Mouse (Mus musculus): ENCODE measurements around the gene Ncbp3.
A peak's percentile ranks its signal among the peaks of the same experiment; 100 is the strongest.

Gene Ncbp3

DNA sequence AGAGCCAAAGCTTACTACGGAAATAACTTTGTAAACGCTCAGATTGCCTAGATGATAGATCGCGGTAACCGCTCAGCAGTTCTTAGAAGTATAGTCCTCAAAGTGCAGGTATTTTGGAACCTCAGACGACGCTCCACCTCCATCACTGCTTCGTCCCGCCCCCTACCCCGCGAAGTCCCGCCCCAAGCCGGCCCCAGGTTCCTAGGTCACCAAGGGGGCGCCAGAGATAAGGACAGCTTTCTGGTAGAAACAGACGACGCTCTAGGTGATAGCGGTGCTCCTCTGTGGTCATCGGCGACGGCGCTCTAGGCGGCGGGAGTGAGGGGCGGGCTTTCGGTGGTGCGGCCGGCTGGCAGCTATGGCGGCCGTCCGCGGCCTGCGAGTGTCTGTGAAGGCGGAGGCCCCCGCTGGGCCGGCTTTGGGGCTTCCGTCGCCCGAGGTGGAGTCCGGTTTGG is at the start of gene Ncbp3:
Ncbp3 (plus strand) TSS at position 242 of the 455 bp plus-strand sequence.
- DNase-seq (ENCODE audit: low spot score in 2 of 2): peak; percentile 96 to 97

DNA sequence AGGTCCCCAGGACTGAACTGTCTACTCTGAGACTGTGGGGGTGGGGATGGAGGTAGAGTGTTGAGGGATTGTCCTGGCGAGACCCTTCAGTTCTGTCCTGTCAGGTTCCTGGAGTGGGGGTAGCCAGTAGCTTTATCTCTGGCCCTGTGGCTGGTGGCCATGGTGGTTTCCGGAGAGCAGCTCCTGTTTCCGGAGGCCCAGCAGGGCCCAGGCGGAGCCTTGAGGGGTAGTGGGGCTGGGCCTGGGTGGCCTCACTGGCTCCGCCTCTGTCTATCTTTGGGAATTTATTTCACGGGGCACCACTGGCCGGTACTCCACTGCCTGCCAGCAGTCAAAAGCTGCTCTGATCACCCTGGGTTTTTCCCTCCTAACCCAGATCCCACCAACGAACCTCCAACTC is 48.8 kb upstream of the Ncbp3 start, which contains the start of gene P2rx1:
P2rx1 (plus strand) TSS at position 333 of the 400 bp plus-strand sequence.
- peak in 1 of 2 experiments; percentile 45 for DNase-seq (ENCODE audit: low spot score in 2 of 2)

DNA sequence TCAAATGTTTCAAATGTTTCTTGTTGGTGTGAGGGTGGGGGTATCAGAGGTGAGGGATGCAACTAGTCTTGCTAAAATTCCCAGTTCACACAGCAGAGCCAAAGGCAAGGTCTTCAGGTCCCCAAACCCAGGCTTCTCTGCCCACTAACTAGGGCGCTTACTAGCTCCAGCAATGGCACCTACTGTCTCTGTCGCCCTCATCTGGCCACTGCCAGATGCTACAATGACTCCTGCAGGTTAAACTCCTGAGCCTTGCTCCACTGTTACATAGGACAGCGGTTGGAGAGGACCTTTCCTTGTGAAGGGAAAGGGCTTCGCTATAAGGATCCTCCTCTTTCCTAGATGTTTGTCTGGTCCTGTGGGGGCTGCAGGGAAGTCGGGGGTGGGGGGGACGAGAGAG is 46.6 kb upstream of the Ncbp3 start:
- DNase-seq (ENCODE audit: low spot score in 2 of 2): peak; percentile 62 to 76

DNA sequence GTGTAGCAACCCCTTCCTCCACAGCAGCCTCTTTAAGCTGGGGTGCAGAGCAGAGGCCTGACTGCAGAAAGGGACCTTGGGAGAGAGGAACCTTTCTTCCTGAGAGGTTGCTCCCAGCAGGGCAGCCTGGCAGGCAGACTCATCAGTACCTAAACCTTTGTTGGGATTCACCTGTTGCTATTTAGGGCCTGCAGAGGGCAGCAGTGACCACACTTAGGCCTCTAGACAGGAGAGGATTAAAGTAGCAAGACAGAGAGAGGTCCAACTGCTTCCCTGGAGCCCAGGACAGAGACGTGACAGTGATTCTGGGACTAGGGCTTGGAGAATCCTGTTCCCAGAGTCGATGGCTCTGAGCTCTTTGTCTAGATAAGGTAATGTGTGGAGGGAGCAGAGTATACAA is 41.2 kb upstream of the Ncbp3 start:
- peak in 1 of 2 experiments; percentile 64 for DNase-seq (ENCODE audit: low spot score in 2 of 2)

DNA sequence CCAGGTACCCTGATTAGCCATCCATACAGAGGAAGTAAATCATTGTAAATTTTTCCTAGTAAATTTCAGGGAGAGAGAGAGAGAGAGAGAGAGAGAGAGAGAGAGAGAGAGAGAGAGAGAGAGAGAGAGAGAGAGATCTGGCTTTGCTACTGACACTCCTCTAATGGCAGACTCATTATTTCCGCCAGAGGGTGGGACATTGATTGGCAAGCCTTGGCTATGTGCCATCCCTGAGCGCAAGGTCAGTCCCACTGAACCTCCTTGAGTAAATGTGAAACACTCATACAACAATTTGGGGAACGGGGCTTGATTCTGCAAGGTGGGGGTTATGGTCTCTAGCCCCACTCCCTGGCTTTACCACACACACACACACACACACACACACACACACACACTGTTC is 40.5 kb upstream of the Ncbp3 start:
- no peak for DNase-seq (ENCODE audit: low spot score in 2 of 2)

DNA sequence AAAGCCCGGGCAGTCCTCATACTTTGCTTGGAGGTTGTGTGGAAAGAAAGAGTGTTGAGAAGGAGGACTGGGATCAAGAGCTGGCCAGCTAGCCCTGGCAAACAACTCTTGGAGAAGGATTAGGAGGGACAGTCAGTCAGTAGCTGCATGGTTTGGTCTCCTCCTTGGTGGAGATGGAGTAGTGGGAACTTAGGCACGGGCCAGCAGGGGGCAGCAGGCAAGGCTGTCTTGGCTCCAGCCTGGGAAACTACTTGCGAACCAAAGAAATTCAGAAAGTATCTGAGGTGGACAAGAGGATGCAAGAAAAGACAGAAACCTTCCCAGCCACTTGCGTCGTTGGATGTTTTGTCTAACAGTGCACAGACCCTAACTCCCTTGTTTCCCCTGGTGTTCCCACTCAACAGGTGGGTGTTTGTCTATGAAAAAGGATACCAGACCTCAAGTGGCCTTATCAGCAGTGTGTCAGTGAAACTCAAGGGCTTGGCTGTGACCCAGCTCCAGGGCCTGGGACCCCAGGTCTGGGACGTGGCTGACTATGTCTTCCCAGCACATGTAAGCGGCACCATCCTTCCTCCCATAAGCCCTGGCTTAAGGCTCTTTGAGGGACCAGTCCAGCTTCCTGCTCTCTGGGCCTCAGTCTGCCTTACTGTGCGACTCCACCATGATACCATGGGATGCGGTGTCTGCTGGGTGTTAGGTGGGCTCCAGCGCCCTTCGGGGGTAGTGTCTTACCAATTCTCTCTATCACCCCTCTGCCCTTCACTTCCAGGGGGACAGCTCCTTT is 39.7 kb upstream of the Ncbp3 start:
- DNase-seq (ENCODE audit: low spot score in 2 of 2): peak in 1 of 2 experiments; percentile 67

DNA sequence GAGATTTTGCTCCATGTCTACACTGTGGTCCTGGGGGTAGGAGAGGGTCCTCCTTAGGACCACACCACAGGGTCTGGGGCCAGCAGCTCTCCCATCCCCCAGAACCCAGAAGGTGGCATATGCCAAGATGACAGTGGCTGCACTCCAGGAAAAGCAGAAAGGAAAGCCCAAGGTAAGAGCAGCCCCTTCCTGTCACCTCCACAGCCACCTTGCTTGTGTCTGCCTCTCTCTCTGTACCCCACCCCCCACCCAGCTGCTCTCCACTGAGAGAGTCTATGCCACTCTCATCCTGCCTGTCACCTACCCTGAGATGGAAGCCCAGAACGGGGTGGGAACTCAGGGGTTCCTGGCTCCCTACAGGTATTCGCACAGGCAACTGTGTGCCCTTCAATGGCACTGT is 38.8 kb upstream of the Ncbp3 start:
- DNase-seq (ENCODE audit: low spot score in 2 of 2): no peak

DNA sequence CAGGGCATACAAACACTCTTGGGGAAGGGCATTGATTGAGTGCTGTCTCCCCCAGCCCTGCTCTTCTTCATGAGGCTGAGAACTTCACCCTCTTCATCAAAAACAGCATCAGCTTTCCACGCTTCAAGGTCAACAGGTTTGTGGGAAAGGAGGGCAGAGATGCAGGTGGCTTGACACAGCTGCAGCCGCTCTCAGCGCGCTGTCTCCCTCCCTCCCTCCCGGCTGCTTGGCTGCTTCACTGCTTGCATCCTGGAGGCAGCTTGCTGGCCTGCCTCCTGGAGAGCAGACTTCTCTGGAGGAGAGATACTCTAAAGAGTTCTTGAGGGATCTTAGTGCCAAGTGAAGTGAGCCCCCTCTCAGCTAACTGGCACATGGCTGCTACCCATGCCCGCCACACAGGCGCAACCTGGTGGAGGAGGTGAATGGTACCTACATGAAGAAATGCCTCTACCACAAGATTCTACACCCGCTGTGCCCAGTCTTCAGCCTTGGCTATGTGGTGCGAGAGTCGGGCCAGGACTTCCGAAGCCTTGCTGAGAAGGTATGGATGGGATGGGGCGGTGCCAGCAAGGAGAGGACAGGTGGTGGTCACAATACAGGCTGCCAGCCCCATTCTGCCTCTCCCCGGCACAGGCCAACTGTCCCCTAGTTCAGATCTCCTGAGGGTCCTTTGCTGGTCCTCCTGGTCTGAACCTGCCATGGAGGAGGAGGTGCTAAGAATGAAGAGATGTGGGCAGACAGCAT is 37.9 kb upstream of the Ncbp3 start:
- DNase-seq (ENCODE audit: low spot score in 2 of 2): no peak

DNA sequence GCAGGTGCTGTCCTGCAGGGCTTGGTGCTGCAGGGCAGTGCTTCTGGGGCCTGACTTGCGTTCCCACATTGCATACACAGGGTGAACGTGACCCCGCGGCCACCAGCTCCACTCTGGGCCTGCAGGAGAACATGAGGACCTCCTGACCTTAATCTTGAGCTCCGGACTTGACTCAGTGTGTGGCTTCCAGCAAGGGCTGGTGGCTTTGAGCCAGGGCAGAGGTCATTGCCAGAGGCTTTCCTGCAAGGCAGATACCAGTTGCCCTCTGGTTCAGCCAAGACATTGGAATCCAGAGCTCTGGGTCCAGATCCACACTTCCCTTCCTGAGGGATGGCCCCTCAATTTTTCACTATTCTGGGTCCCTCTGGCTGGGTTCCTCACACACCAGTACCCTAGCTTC is 33.6 kb upstream of the Ncbp3 start:
- no peak for DNase-seq (ENCODE audit: low spot score in 2 of 2)

DNA sequence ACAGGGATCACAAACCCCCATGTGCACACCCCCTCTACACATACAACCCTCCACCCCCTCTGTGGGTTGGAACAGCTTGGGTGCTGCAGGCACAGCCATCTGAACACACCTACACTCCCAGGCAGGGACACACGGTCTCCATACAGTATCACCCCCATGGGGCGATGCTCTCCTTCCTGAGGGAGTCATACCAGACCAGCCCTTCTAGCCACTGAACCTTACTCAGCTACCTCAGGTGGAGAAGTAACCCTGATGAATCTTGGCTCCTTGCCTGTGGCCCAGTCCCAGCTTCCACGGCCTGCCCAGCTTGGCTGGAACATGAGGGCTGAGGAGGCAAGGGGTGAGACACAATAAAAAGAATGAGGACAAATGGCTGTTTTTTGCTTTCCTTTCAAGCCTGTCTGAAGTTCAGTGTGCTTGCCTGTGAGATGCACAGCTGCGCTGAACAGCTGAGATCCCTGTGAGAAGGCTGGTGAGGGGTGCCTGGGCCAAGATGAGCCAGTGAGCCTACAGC is 32.7 kb upstream of the Ncbp3 start:
- peak in 1 of 2 experiments; percentile 54 for DNase-seq (ENCODE audit: low spot score in 2 of 2)

DNA sequence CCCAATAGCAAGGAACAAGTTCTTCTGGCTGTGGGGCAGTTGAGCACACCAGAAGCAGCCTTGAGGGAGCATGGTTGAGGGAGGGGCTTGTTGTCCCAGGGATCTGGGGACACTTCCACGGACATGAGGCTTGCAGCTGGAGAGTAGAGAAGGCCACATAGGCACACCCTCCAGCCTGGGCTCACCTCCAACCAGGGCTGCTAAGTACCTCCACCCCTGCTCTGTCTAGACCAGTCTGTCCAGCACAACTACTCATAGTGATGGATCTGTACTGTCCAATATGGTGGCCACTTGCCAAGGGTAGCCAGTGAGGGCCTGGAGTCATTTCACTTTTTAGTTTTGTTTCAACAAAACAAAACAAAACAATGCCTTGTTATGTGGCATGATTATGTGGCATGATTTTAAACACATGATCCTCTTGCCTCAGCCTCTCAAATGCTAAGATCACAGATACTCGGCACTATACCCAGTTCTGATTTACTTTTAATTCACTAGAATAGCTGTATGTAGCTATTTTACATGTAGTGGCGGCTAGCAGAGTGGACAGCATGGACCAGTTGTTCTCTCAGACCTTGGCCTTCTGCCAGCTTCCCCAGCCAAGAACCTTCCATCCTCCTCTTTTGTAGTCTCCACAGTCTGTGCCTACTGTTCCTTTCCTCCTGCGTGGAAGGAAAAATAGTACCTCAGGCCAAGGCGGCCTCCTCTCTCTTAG is 32.0 kb upstream of the Ncbp3 start:
- peak; percentile 72 to 75 for DNase-seq (ENCODE audit: low spot score in 2 of 2)

DNA sequence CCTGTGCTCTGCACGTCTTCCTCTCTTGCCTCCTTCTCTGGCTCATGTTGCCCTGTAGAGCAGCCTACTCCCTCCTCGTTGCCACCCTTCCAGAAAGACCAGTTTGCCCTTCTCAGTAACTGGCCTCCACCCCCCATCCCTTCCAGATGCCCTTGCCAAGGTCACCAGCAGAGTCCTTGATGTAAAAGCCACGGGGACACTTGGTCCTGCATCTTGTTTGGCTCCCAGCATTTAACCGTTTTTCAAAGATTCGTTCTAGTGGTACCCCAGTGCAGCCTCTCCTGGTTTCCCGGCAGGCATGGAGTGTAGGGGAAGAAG is 31.5 kb upstream of the Ncbp3 start:
- DNase-seq (ENCODE audit: low spot score in 2 of 2): no peak

DNA sequence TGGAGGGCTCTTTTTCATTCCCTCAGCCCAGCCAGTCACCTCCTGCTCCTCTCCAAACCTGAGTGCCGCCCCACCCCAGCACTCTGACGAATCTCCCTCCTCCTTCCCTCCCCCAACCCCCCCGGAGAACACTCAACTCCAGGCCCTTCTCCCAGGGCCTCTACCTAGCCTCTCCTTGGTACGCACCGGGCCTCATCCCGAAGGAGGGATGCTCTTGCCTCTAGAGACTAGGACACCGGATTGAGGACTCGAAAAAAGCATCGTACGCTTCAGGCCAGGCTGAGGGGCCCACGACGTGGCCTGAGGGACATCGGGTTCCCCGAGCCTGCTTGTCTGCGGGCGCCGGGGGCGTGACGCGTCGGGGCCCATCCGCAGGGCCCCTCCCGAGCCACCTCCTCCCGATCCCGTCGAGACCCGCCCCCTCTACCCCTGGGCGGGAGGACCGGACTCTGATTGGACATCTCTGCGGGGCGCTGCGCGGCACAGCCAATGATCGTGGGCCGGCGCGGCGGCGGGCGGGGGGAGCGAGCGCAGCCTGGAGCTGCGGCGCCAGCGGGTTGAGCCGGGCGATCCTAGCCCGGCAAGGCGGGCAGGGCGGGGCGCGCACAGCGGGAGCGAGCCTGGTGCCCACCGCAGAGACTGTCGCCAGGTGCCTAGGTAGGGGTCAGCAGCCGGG is 29.0 kb upstream of the Ncbp3 start, which contains the start of gene Camkk1:
Camkk1 (plus strand) TSS at position 538 of the 676 bp plus-strand sequence.
- DNase-seq (ENCODE audit: low spot score in 2 of 2): peak; percentile 96

DNA sequence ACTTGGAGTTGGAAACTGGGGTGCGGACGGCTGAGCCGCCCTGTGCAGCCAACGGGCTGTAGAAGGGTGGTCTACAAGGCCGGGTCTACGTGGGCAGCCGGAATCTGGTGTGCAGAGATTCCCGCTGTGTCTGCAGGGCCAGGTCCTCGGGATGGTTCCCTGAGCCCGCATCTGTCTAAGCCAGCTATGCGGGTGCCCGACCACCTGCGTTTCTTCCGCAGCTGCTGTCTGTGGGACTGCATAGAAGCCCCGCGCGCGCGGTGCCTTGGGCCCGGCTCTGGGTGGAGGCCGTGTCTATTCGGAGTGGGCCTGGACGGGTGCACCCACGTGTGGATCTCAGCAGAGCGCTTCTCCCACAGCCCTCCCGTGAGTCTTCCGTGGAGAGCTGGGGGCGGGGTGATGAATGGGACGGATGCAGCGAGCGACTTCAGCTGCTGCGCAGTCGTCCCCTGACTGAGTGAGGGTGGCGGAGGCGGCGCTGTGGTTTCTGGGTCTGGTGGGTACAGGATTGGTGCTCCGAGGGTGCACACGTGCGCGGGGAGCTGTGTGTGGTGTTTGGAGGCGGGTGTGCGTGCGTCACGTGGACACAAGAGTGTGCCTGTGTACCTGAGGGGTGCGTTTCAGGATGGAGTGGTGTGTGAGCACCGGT is 28.3 kb upstream of the Ncbp3 start:
- peak; percentile 88 to 91 for DNase-seq (ENCODE audit: low spot score in 2 of 2)

DNA sequence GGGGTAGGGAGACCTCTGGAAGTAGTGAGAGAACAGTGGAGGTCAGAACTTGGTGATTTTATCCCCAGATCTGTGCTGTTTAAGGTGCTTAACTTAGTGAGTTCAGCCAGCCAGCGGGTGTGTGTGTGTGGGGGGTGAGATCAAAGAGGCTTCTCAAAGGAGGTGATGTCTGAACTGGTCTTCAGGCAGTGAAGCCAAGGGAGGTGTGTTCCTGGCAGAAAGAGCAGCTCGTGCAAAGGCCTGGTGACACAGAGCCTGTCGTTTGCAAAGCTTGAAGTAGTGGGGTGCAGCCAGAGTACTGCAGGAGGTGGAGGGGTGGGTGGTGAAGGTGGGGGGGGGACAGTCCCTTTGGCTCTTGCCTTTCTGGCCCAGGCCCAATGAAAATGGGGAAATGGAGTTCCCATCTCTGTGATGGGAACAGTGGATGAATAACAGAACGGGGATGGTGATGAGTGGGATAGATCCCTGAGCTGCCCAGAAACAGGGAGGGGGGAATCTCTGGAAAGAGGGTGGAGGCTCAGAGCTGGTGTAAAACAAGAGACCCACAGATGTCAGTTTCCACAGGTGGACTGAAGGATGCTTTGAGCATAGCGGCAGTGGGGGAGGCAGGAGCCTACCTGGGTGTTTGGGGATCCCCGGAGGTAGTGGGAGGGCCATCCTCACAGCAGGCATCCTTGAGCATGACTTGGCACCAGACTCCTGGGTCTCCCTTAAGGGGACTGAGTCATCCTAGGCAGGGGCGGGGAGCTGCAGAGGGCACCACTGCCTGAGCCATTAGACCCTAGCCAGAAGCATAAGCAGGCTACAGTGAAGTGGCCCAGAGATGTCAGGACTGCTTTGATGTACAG is 26.4 kb upstream of the Ncbp3 start:
- DNase-seq (ENCODE audit: low spot score in 2 of 2): no peak

DNA sequence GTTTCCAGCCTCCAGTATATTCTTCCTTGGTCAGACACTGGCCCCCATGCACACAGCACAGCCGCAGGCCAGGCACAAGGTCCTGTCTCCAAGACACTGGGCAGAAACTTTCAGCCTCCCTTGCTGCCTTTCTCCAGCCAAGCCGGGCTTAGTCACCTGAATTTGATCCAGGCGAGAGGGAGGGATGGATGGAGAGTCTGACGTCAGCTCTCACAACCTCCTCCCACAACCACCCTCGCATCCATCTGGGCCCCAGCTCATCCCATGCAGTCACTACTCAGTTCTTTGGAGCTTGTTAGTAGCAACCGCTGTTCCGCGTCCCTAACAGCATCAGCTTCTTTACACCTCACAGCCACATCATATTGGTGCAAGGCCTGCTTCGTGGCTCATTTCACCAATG is 24.5 kb upstream of the Ncbp3 start:
- DNase-seq (ENCODE audit: low spot score in 2 of 2): peak; percentile 77 to 84

DNA sequence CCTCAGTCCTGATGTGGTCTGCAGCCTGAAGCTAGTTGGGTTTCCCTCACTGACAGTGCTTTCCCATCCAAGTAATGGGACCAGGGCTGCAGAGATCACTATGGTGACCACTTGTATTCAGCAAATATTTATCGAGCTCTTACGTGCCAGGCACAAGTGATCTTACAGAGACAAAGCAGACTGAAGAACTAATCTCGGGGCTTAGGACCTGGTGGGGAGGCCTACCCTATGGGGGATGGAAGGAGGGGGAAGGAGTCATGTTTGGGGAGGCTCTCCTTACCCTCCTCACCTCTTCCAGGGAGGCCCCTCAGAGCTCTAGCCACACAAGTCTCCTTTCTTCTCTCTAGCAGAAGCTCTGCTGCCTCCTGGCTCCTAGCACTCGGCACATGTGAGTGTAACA is 23.8 kb upstream of the Ncbp3 start:
- no peak for DNase-seq (ENCODE audit: low spot score in 2 of 2)

DNA sequence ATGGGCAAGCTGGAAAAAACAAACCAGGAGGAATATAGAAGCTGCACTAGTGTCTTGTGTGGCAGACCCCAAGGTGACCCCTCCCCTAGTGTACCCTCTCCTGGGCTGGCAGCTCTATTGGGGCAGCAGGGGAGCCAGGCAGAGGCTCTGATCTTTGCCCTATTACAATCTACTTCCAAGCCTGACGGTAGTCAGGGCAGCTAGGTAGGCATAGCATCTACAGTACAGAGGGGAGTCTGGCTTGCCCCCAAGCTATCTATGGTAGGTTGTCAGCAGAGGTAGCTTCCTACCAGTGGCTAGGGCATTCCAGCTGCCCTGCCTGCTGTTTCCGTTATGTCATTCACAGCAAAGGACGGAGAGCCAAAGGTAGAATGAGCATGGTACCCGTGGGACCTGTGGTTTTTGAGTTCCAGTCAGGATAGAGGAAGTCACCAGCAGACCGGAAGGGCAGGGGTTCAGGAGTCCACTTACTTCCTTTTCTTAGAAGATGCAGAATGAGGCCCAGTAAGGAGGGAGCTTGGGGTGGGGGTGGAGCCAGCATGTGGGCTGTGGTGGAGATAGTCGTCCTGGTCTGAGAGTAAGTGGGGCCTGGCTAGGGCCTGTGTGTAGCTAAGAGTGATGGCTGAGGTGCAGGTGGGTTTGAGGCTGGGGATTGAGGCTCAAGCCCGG is 23.2 kb upstream of the Ncbp3 start:
- DNase-seq (ENCODE audit: low spot score in 2 of 2): peak in 1 of 2 experiments; percentile 41

DNA sequence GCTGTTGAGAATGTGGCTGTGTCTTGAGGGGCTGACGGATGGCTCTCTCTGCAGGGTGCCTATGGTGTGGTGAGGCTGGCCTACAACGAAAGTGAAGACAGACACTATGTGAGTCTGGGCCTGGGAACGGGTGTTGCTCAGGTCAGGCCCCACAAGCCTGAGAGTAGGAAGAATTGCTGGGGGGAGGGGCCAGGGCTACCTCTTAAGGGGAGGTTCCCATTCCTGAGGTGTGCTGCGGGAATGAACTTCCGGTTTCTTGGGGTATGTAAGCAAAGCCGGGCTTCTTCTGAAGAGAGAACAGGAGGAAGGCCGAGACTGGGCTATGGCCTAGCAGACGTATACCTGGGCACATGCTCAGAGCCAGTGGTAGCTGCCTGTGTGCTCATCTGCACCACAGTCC is 20.6 kb upstream of the Ncbp3 start:
- no peak for DNase-seq (ENCODE audit: low spot score in 2 of 2)

All from right cerebral cortex, postnatal 10 days (tissue).